Mouse (Mus musculus) midbrain, embryonic 13.5 days (tissue): ENCODE data around the gene Zfp146. TPM values are rescaled to one million over a fixed set of nuclear protein-coding genes. Genes with fewer than 3 reads are reported as not detected.
"Not testable (repeated sequence)": the region's sequence is repeated elsewhere in the genome, so short reads cannot be mapped to it uniquely, and the experiment has no call there.

Experiments used
- ATAC-seq: fragments of 200-750 bp; cut with Nextera tagmentation; 2 replicates; pipeline ENCODE4 v1.8.0; 2017; ENCODE audit warnings: mild to moderate bottlenecking, moderate TSS enrichment, moderate library complexity
- H3K27ac ChIP-seq: fragments of 300-500 bp; sonication (generic); 2 replicates; pipeline ENCODE4 v1.5.1; 2015; ENCODE audit warnings: inconsistent platforms, mild to moderate bottlenecking, moderate library complexity
- H3K27me3 ChIP-seq: fragments of 300-500 bp; sonication (generic); 2 replicates; pipeline ENCODE4 v1.6.1; 2015; ENCODE audit warnings: mild to moderate bottlenecking, inconsistent platforms
- H3K36me3 ChIP-seq: fragments of 300-500 bp; sonication (generic); 2 replicates; pipeline ENCODE4 v1.6.1; 2015; ENCODE audit warnings: mild to moderate bottlenecking, inconsistent platforms
- H3K4me1 ChIP-seq: fragments of 300-500 bp; sonication (generic); replicated peaks from 2 replicates; pipeline ENCODE4 v1.6.1; 2015; ENCODE audit warnings: inconsistent platforms
- H3K4me2 ChIP-seq: fragments of 300-500 bp; sonication (generic); replicated peaks from 2 replicates; pipeline ENCODE4 v1.6.1; 2015; ENCODE audit warnings: moderate library complexity, mild to moderate bottlenecking, inconsistent platforms
- H3K4me3 ChIP-seq: fragments of 300-500 bp; sonication (generic); replicated peaks from 2 replicates; pipeline ENCODE4 v1.5.1; 2015; ENCODE audit warnings: mild to moderate bottlenecking, inconsistent platforms
- H3K9ac ChIP-seq: fragments of 300-500 bp; sonication (generic); replicated peaks from 2 replicates; pipeline ENCODE4 v1.6.1; 2015; ENCODE audit warnings: mild to moderate bottlenecking, inconsistent platforms
- H3K9me3 ChIP-seq: fragments of 300-500 bp; sonication (generic); 2 replicates; pipeline ENCODE4 v1.6.1; 2016; ENCODE audit warnings: mild to moderate bottlenecking, inconsistent platforms
- WGBS: fragments of 180-500 bp; shearing (Covaris S2); methylation state at CpG from one replicate; pipeline ENCODE4 v1.1.7; 2015; 5-methylcytosine and 5-hydroxymethylcytosine counted together
- polyA plus RNA-seq: library from polyadenylated mRNA; unstranded; fragments of >200 nt; fragmentation: Nextera tagmentation; extraction: Ambion mirVana; gene quantifications from 2 replicates; pipeline ENCODE4 v1.2.1, GENCODE M21; 2015

The Zfp146 gene
- polyA plus RNA-seq, 1 experiment from 2014 or later, result 22.8 TPM

DNA sequence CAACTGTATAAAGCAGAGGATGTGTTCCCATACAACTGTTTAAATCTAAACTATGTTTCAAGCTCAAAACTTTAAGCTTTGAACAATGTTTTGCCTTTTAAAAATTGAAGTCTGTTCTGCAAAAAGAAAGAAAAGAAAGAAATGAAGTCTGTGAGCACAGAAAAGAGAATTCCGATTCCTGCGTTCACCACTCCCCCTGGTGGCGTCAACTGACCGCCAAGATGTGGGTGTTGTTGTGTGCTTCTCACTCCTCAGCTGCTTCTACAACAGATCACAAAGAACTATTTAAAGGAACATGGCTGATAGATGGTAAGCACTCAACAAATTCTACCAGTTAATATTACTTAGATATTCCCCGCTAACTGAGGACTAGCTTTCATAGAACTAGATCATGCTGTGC is 6.4 kb downstream of the Zfp146 start:
- 97% methylated on average over 5 of the region's 5 CpGs for WGBS
- no peak overlapping the region for H3K4me2 ChIP-seq
- peaks cover 78% of the 10 kb centered on the region for H3K9me3 ChIP-seq
- peaks cover 3% of the 10 kb centered on the region for H3K4me1 ChIP-seq
- no peak overlapping the region for H3K27ac ChIP-seq
- no peak for ATAC-seq
- H3K36me3 ChIP-seq, result peaks cover 90% of the 10 kb centered on the region
- no peak overlapping the region for H3K4me3 ChIP-seq
- H3K27me3 ChIP-seq, result no peaks in the 10 kb centered on the region
- H3K9ac ChIP-seq, result no peak overlapping the region

DNA sequence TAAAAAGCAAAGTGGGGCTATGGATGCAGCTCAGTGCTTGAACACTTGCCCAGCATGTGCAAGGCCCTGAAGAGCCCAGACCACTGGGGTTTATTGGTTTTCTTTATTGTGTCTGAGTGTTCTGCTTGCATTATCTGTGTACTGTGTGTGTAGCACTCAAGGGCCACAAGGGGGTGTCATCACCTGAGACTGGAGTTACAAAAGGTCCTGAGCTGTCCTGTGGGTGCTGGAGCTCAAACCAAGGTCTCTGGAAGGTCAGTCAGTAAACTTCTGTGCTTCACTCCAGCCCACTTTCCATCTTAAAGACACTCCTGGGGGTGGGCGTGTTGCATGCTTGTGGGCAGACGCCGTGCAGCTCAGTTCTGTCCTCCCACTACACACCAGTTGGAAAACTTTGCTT is 14.0 kb downstream of the Zfp146 start:
- WGBS, result 98% methylated on average over 3 of the region's 3 CpGs
- ATAC-seq, result no peak
- H3K9ac ChIP-seq, result no peak overlapping the region
- no peak overlapping the region for H3K4me2 ChIP-seq
- H3K36me3 ChIP-seq, result peaks cover 75% of the 10 kb centered on the region
- H3K27me3 ChIP-seq, result no peaks in the 10 kb centered on the region
- no peaks in the 10 kb centered on the region for H3K4me1 ChIP-seq
- H3K9me3 ChIP-seq, result peaks cover 79% of the 10 kb centered on the region
- no peak overlapping the region for H3K4me3 ChIP-seq
- no peak overlapping the region for H3K27ac ChIP-seq

GRCm38 (mm10) chr7:30154040-30154439 is 15.5 kb downstream of the Zfp146 start:
- Histone ChIP-seq H3K27me3 (no peaks in the 10 kb centered on the region), H3K4me2 (no peak overlapping the region), H3K4me3 (no peak overlapping the region), H3K9me3 (peaks cover 81% of the 10 kb centered on the region), H3K4me1 (no peaks in the 10 kb centered on the region), H3K36me3 (peaks cover 73% of the 10 kb centered on the region), H3K27ac (no peak overlapping the region), H3K9ac (no peak overlapping the region)
- no peak for ATAC-seq
- WGBS, result 100% methylated on average over 1 of the region's 1 CpGs

GRCm38 (mm10) chr7:30147011-30147410 is 22.5 kb downstream of the Zfp146 start:
- no peak overlapping the region for H3K4me2 ChIP-seq
- no peak overlapping the region for H3K4me3 ChIP-seq
- 93% methylated on average over 5 of the region's 5 CpGs for WGBS
- H3K27me3 ChIP-seq, result no peaks in the 10 kb centered on the region
- peaks cover 6% of the 10 kb centered on the region; the same call in 1 of the 2 replicates for H3K4me1 ChIP-seq
- no peak overlapping the region for H3K27ac ChIP-seq
- no peak overlapping the region for H3K9ac ChIP-seq
- no peak for ATAC-seq
- peaks cover 42% of the 10 kb centered on the region for H3K9me3 ChIP-seq
- H3K36me3 ChIP-seq, result peaks cover 44% of the 10 kb centered on the region

DNA sequence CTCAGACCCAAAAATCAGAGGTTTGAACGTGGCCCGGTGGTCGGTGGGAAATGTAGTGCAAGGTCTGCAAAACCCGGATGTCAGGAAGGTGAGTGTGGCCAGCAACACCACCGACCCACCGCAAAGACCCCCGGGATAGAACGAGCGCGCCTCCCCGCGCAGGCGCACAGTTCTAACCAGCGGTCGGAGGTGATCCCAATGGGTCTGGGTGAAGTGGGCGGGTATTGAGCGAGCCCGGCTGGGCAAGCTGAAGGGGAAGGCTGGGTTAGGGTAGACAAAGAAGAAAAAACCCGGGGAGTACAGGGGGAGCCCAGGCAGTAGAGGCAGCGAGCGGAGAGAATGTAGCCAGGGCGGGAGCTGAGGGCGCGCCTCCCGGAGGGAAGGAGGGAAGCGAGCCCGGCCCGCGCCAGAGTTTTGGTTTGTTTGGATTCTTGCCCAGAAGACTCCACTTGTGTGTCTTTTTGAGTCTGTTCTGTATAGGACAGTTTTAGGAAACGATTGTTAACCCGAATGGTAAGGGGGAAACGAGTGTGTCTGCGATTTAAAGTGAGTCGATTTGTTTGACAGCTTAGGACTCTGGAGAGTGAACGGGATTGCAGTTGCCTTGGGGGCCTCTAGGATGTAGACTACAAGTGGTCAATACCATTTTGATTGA is 25.9 kb downstream of the Zfp146 start:
- H3K36me3 ChIP-seq, result peaks cover 40% of the 10 kb centered on the region
- no peaks in the 10 kb centered on the region for H3K27me3 ChIP-seq
- peaks cover 14% of the 10 kb centered on the region for H3K9me3 ChIP-seq
- peak; percentile 98 for ATAC-seq
- H3K4me1 ChIP-seq, result peaks cover 6% of the 10 kb centered on the region; the same call in 1 of the 2 replicates
- H3K4me3 ChIP-seq, result peak overlapping the region; percentile 57
- WGBS, result 2% methylated on average over 35 of the region's 35 CpGs
- peak overlapping the region; percentile 70 for H3K9ac ChIP-seq
- H3K27ac ChIP-seq, result peak overlapping the region; percentile 82
- H3K4me2 ChIP-seq, result peak overlapping the region; percentile 65

- peaks cover 42% of the 10 kb centered on the region for H3K36me3 ChIP-seq
- whole genome bisulfite sequencing, result 15% methylated on average over 8 of the region's 8 CpGs
These were observed 26.4 kb downstream of the Zfp146 start for GRCm38 (mm10) chr7:30143170-30143554.

DNA sequence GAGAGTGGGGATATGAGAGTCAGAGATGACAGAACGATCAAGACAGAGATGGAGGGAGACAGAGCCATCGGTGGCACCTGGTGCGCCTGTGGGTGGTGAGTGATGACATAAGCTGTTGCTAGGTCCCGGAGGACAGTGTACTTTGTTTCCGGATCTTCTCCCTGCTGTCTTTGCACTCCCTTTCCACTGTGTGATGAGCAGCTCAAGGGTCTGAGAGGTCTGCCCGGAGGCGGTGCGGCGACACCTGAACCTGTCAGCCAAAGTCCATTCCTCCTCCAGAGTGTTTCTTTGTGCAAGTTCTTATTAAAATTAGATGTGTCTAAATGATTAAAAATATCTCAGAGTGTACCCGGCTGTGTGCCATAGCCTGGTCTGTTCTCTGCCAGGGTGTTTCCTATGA is 32.7 kb downstream of the Zfp146 start:
- Histone ChIP-seq H3K9me3 (no peaks in the 10 kb centered on the region), H3K4me3 (no peak overlapping the region), H3K4me1 (no peaks in the 10 kb centered on the region), H3K27ac (no peak overlapping the region), H3K27me3 (no peaks in the 10 kb centered on the region), H3K9ac (no peak overlapping the region), H3K4me2 (no peak overlapping the region), H3K36me3 (peaks cover 84% of the 10 kb centered on the region)
- ATAC-seq, result no peak
- 92% methylated on average over 10 of the region's 10 CpGs for WGBS

More at GRCm38 (mm10) chr7:30143170-30143554, 26.4 kb downstream of the Zfp146 start:
- Histone ChIP-seq H3K4me3 (peak overlapping the region; percentile 57), H3K27me3 (no peaks in the 10 kb centered on the region), H3K27ac (peak overlapping the region; percentile 82), H3K4me1 (peaks cover 6% of the 10 kb centered on the region; the same call in 1 of the 2 replicates), H3K9me3 (peaks cover 9% of the 10 kb centered on the region), H3K4me2 (peak overlapping the region; percentile 65), H3K9ac (peak overlapping the region; percentile 70)
- ATAC-seq, result no peak

GRCm38 (mm10) chr7:30132396-30132795 is 37.2 kb downstream of the Zfp146 start:
- 90% methylated on average over 4 of the region's 4 CpGs for WGBS
- H3K4me2 ChIP-seq, result no peak overlapping the region
- ATAC-seq, result no peak
- no peak overlapping the region for H3K4me3 ChIP-seq
- no peaks in the 10 kb centered on the region for H3K4me1 ChIP-seq
- H3K9me3 ChIP-seq, result no peaks in the 10 kb centered on the region
- H3K9ac ChIP-seq, result no peak overlapping the region
- no peak overlapping the region for H3K27ac ChIP-seq
- H3K27me3 ChIP-seq, result no peaks in the 10 kb centered on the region
- H3K36me3 ChIP-seq, result peaks cover 92% of the 10 kb centered on the region

DNA sequence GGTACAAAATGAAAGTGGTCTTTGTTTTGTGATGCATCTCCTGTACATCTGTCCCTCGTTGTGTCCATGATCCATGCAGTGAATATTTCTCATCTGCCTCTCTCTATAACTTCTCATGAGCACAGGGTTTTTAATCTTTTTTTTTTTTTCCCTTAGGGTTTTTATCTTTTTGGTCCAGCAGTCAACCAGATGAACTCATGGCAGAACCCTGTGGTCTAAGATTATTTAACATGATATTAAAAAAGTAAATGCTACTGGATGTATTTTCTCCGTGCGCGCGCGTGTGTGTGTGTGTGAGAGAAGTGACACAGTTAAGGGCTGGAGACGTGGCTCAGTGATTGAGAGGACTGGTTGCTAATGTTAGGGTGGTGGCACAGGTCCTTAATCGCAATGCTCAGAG is 39.6 kb downstream of the Zfp146 start:
- ATAC-seq, result no peak
- no peak overlapping the region for H3K27ac ChIP-seq
- no peak overlapping the region for H3K4me2 ChIP-seq
- no peaks in the 10 kb centered on the region for H3K27me3 ChIP-seq
- no peaks in the 10 kb centered on the region for H3K9me3 ChIP-seq
- no peaks in the 10 kb centered on the region for H3K4me1 ChIP-seq
- H3K9ac ChIP-seq, result no peak overlapping the region
- 93% methylated on average over 8 of the region's 8 CpGs for WGBS
- no peak overlapping the region for H3K4me3 ChIP-seq
- peaks cover 81% of the 10 kb centered on the region for H3K36me3 ChIP-seq

- no peak for ATAC-seq
- Histone ChIP-seq H3K4me2 (peak overlapping the region; percentile 69), H3K4me3 (peak overlapping the region; percentile 75), H3K36me3 (peaks cover 11% of the 10 kb centered on the region), H3K4me1 (peaks cover 19% of the 10 kb centered on the region), H3K27ac (peak overlapping the region; percentile 87), H3K9ac (peak overlapping the region; percentile 81), H3K9me3 (no peaks in the 10 kb centered on the region), H3K27me3 (no peaks in the 10 kb centered on the region)
- WGBS, result 12% methylated on average over 15 of the region's 15 CpGs
These were observed 47.4 kb downstream of the Zfp146 start for GRCm38 (mm10) chr7:30122188-30122530.

GRCm38 (mm10) chr7:30121308-30122187 is 48.0 kb downstream of the Zfp146 start, which contains the start of gene Zfp382:
TSS of gene Zfp382 (plus strand) at chr7:30121942.
- H3K9me3 ChIP-seq, result no peaks in the 10 kb centered on the region
- H3K4me1 ChIP-seq, result peaks cover 19% of the 10 kb centered on the region
- H3K4me2 ChIP-seq, result peak within 1 kb of the TSS; percentile 69
- peak within 1 kb of the TSS; percentile 75 for H3K4me3 ChIP-seq
- under 1% methylated on average over 61 of the region's 61 CpGs for WGBS
- H3K9ac ChIP-seq, result peak within 1 kb of the TSS; percentile 81
- H3K27ac ChIP-seq, result peak within 1 kb of the TSS; percentile 87
- H3K36me3 ChIP-seq, result peaks cover 5% of the 10 kb centered on the region; the same call in 1 of the 2 replicates
- H3K27me3 ChIP-seq, result no peaks in the 10 kb centered on the region
- ATAC-seq, result peak; percentile 98

DNA sequence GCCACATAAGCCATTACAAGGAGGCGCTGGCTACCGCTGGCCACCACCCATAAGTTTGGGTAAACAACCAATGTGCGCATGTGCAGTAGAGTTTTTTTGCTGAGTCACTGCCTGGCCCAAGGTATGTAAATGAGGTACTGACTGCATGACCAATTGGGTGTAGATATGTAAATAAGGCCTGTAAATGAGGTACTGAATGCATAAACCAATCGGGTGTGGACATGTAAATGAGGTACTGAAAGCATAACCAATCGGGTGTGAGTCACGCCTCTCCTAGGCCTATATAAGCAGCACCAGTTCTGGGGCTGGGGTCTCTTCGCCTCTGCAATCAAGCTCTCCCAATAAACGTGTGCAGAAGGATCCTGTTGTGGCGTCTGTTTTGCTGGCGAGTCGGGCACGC is 51.6 kb downstream of the Zfp146 start:
- H3K4me2 ChIP-seq, H3K27ac ChIP-seq, H3K36me3 ChIP-seq, H3K27me3 ChIP-seq, H3K4me3 ChIP-seq, H3K9ac ChIP-seq, ATAC-seq: not testable (repeated sequence)
- WGBS, result 92% methylated on average over 12 of the region's 12 CpGs
- Histone ChIP-seq H3K4me1 (peaks cover 11% of the 10 kb centered on the region), H3K9me3 (peaks cover 12% of the 10 kb centered on the region)
